Mouse (Mus musculus) stomach, postnatal 0 days (tissue): ENCODE measurements around the gene Cbr4. TPM values are rescaled to one million over a fixed set of nuclear protein-coding genes. Genes with fewer than 3 reads are reported as not detected.

Experiments used
- ATAC-seq: fragments of 200-750 bp; cut with Nextera tagmentation; 2 replicates; pipeline ENCODE4 v1.8.0; 2017; ENCODE audit not compliant: low FRiP score, low TSS enrichment
- DNase-seq: peaks from one replicate; pipeline ENCODE4 v3.0.0-alpha.2; 2016; ENCODE audit warnings: low spot score
- H3K27ac ChIP-seq: fragments of 300-500 bp; sonication (generic); replicated peaks from 2 replicates; pipeline ENCODE4 v1.5.1; 2014; ENCODE audit warnings: mild to moderate bottlenecking, control low read depth
- H3K27me3 ChIP-seq: fragments of 300-500 bp; sonication (generic); 2 replicates; pipeline ENCODE4 v1.6.1; 2014; ENCODE audit warnings: low read length; ENCODE audit not compliant: control insufficient read depth, insufficient read depth
- H3K36me3 ChIP-seq: fragments of 300-500 bp; sonication (generic); 2 replicates; pipeline ENCODE4 v1.6.1; 2014; ENCODE audit warnings: low read length, mixed read lengths; ENCODE audit not compliant: control insufficient read depth, insufficient read depth
- H3K4me1 ChIP-seq: fragments of 300-500 bp; sonication (generic); replicated peaks from 2 replicates; pipeline ENCODE4 v1.6.1; 2014; ENCODE audit warnings: antibody characterized with exemption; ENCODE audit not compliant: control insufficient read depth, insufficient read depth
- H3K4me2 ChIP-seq: fragments of 300-500 bp; sonication (generic); replicated peaks from 2 replicates; pipeline ENCODE4 v1.6.1; 2014; ENCODE audit warnings: low read depth, mild to moderate bottlenecking, control low read depth, moderate library complexity
- H3K4me3 ChIP-seq: fragments of 300-500 bp; sonication (generic); 2 replicates; pipeline ENCODE4 v1.5.1; 2014; ENCODE audit warnings: low read depth, low read length, control low read depth
- H3K9ac ChIP-seq: fragments of 300-500 bp; sonication (generic); 2 replicates; pipeline ENCODE4 v1.6.1; 2014; ENCODE audit warnings: mild to moderate bottlenecking, low read length, control low read depth, mixed read lengths
- H3K9me3 ChIP-seq: fragments of 300-500 bp; sonication (generic); 2 replicates; pipeline ENCODE4 v1.6.1; 2016; ENCODE audit warnings: low read length; ENCODE audit not compliant: control insufficient read depth
- CTCF ChIP-seq: IDR thresholded peaks from 2 replicates; pipeline ENCODE4 v1.5.1; 2016; ENCODE audit warnings: antibody characterized with exemption, low read depth, mild to moderate bottlenecking, moderate library complexity
- EP300 ChIP-seq: optimal IDR thresholded peaks from 2 replicates; pipeline ENCODE3; 2016; ENCODE audit warnings: antibody characterized with exemption
- WGBS: fragments of 180-500 bp; shearing (Covaris S2); extraction: QIAGEN DNeasy Blood & Tissue Kit; methylation state at CpG from one replicate; pipeline ENCODE4 v1.1.7; 2014; 5-methylcytosine and 5-hydroxymethylcytosine counted together
- polyA plus RNA-seq: library from polyadenylated mRNA; unstranded; fragments of >200 nt; fragmentation: Nextera tagmentation; extraction: Ambion mirVana; gene quantifications from 2 replicates; pipeline ENCODE4 v1.2.1, GENCODE M21; 2015

Gene Cbr4
- polyA plus RNA-seq, 1 experiment from 2014 or later: 47.0 TPM

GRCm38 (mm10) chr8:61555343-61555742 is 67.8 kb downstream of the Cbr4 start:
- Histone ChIP-seq H3K36me3 (no peaks in the 10 kb centered on the region), H3K27me3 (no peaks in the 10 kb centered on the region), H3K27ac (no peak overlapping the region), H3K9me3 (no peaks in the 10 kb centered on the region), H3K4me2 (no peak overlapping the region), H3K9ac (no peak overlapping the region), H3K4me1 (peaks cover 10% of the 10 kb centered on the region; the same call in 1 of the 2 replicates), H3K4me3 (no peak overlapping the region)
- no peak for DNase-seq
- no peak for ATAC-seq
- 73% methylated on average over 6 of the region's 6 CpGs for WGBS
- TF ChIP-seq EP300: no peak
- no peak for TF ChIP-seq CTCF

- peak; percentile 66 for ATAC-seq
- 50% methylated on average over 8 of the region's 8 CpGs for WGBS
Measured at GRCm38 (mm10) chr8:61556219-61556618, 68.7 kb downstream of the Cbr4 start.

More at GRCm38 (mm10) chr8:61556219-61556618, 68.7 kb downstream of the Cbr4 start:
- peaks cover 12% of the 10 kb centered on the region; the same call in 1 of the 2 replicates for H3K4me1 ChIP-seq
- no peaks in the 10 kb centered on the region for H3K36me3 ChIP-seq
- H3K9ac ChIP-seq: no peak overlapping the region
- no peaks in the 10 kb centered on the region for H3K9me3 ChIP-seq
- H3K4me2 ChIP-seq: no peak overlapping the region
- DNase-seq: no peak
- no peak overlapping the region for H3K4me3 ChIP-seq
- TF ChIP-seq EP300: no peak
- TF ChIP-seq CTCF: no peak
- no peaks in the 10 kb centered on the region for H3K27me3 ChIP-seq
- no peak overlapping the region for H3K27ac ChIP-seq
